Mouse (Mus musculus) liver, embryonic 12.5 days (tissue): Measurements from ENCODE around the gene Gpc1. TPM values are rescaled to one million over a fixed set of nuclear protein-coding genes. Genes with fewer than 3 reads are reported as not detected.

Experiments used
- ATAC-seq: fragments of 200-750 bp; cut with Nextera tagmentation; 2 replicates; pipeline ENCODE4 v1.8.0; 2017; ENCODE audit warnings: moderate number of reproducible peaks, mild to moderate bottlenecking, moderate library complexity
- H3K27ac ChIP-seq: fragments of 300-500 bp; sonication (generic); 2 replicates; pipeline ENCODE4 v1.5.1; 2016; ENCODE audit warnings: mild to moderate bottlenecking
- H3K27me3 ChIP-seq: fragments of 300-500 bp; sonication (generic); replicated peaks from 2 replicates; pipeline ENCODE4 v1.6.1; 2016; ENCODE audit warnings: mild to moderate bottlenecking, moderate library complexity
- H3K36me3 ChIP-seq: fragments of 300-500 bp; sonication (generic); 2 replicates; pipeline ENCODE4 v1.6.1; 2016; ENCODE audit warnings: mild to moderate bottlenecking, moderate library complexity
- H3K4me1 ChIP-seq: fragments of 300-500 bp; sonication (generic); 2 replicates; pipeline ENCODE4 v1.6.1; 2016
- H3K4me2 ChIP-seq: fragments of 300-500 bp; sonication (generic); 2 replicates; pipeline ENCODE4 v1.6.1; 2016; ENCODE audit warnings: mild to moderate bottlenecking, moderate library complexity
- H3K4me3 ChIP-seq: fragments of 300-500 bp; sonication (generic); 2 replicates; pipeline ENCODE4 v1.5.1; 2016; ENCODE audit warnings: mild to moderate bottlenecking, moderate library complexity
- H3K9ac ChIP-seq: fragments of 300-500 bp; sonication (generic); 2 replicates; pipeline ENCODE4 v1.6.1; 2016; ENCODE audit warnings: mild to moderate bottlenecking, moderate library complexity
- H3K9me3 ChIP-seq: fragments of 300-500 bp; sonication (generic); replicated peaks from 2 replicates; pipeline ENCODE4 v1.6.1; 2016; ENCODE audit warnings: mild to moderate bottlenecking, moderate library complexity
- WGBS: fragments of 180-500 bp; shearing (Covaris S2); methylation state at CpG from one replicate; pipeline ENCODE4 v1.1.7; 2016; ENCODE audit not compliant: insufficient replicate concordance; 5-methylcytosine and 5-hydroxymethylcytosine counted together
- polyA plus RNA-seq: library from polyadenylated mRNA; unstranded; fragments of >200 nt; fragmentation: Nextera tagmentation; extraction: Ambion mirVana; gene quantifications from 2 replicates; pipeline ENCODE4 v1.2.1, GENCODE M21; 2016

Gene Gpc1
- polyA plus RNA-seq, 1 experiment from 2014 or later: 5.5 TPM

- Histone ChIP-seq H3K4me3 (no peak overlapping the region), H3K4me1 (no peaks in the 10 kb centered on the region), H3K27ac (no peak overlapping the region), H3K4me2 (no peak overlapping the region), H3K27me3 (peaks cover 8% of the 10 kb centered on the region; the same call in 1 of the 2 replicates), H3K36me3 (no peaks in the 10 kb centered on the region), H3K9ac (no peak overlapping the region), H3K9me3 (no peaks in the 10 kb centered on the region)
- no peak for ATAC-seq
- WGBS: 60% methylated on average over 7 of the region's 7 CpGs
Measured at GRCm38 (mm10) chr1:92839211-92839610, 7.8 kb downstream of the Gpc1 start.

GRCm38 (mm10) chr1:92840231-92840890 is 8.9 kb downstream of the Gpc1 start:
- 66% methylated on average over 8 of the region's 8 CpGs for WGBS
- no peak overlapping the region for H3K4me2 ChIP-seq
- H3K4me3 ChIP-seq: no peak overlapping the region
- no peaks in the 10 kb centered on the region for H3K4me1 ChIP-seq
- no peak for ATAC-seq
- H3K27ac ChIP-seq: no peak overlapping the region
- H3K9me3 ChIP-seq: no peaks in the 10 kb centered on the region
- H3K27me3 ChIP-seq: 0 out of 2 replicates have a peak, but pooled peaks cover 2% of the 10 kb centered on the region
- H3K9ac ChIP-seq: no peak overlapping the region
- H3K36me3 ChIP-seq: no peaks in the 10 kb centered on the region

GRCm38 (mm10) chr1:92841427-92841826 is 10.0 kb downstream of the Gpc1 start:
- Histone ChIP-seq H3K9me3 (no peaks in the 10 kb centered on the region), H3K36me3 (no peaks in the 10 kb centered on the region), H3K27me3 (no peaks in the 10 kb centered on the region; the same call in 1 of the 2 replicates), H3K4me2 (no peak overlapping the region), H3K27ac (no peak overlapping the region), H3K4me1 (no peaks in the 10 kb centered on the region), H3K4me3 (no peak overlapping the region), H3K9ac (no peak overlapping the region)
- ATAC-seq: no peak
- WGBS: 45% methylated on average over 3 of the region's 3 CpGs

- Histone ChIP-seq H3K27ac (no peak overlapping the region), H3K27me3 (peaks cover 40% of the 10 kb centered on the region)
Measured at GRCm38 (mm10) chr1:92845889-92846288, 14.4 kb downstream of the Gpc1 start.

GRCm38 (mm10) chr1:92847873-92848839 is 16.7 kb downstream of the Gpc1 start:
- Histone ChIP-seq H3K27ac (no peak overlapping the region), H3K9ac (no peak overlapping the region), H3K9me3 (no peaks in the 10 kb centered on the region), H3K36me3 (no peaks in the 10 kb centered on the region), H3K4me3 (no peak overlapping the region; the same call in 1 of the 2 replicates), H3K4me1 (0 out of 2 replicates have a peak, but pooled peaks cover 22% of the 10 kb centered on the region), H3K27me3 (peaks cover 41% of the 10 kb centered on the region), H3K4me2 (peak overlapping the region; percentile 47)
- 8% methylated on average over 41 of the region's 41 CpGs for whole genome bisulfite sequencing
- no peak for ATAC-seq

More at GRCm38 (mm10) chr1:92845889-92846288, 14.4 kb downstream of the Gpc1 start:
- no peak for ATAC-seq
- 0 out of 2 replicates have a peak, but pooled peaks cover 22% of the 10 kb centered on the region for H3K4me1 ChIP-seq
- H3K9me3 ChIP-seq: no peaks in the 10 kb centered on the region
- no peak overlapping the region for H3K9ac ChIP-seq
- H3K4me3 ChIP-seq: no peak overlapping the region
- no peak overlapping the region for H3K4me2 ChIP-seq
- WGBS: 49% methylated on average over 7 of the region's 7 CpGs
- no peaks in the 10 kb centered on the region for H3K36me3 ChIP-seq

- Histone ChIP-seq H3K4me2 (no peak overlapping the region), H3K27ac (no peak overlapping the region), H3K4me1 (0 out of 2 replicates have a peak, but pooled peaks cover 22% of the 10 kb centered on the region), H3K9me3 (no peaks in the 10 kb centered on the region), H3K9ac (no peak overlapping the region), H3K27me3 (peaks cover 41% of the 10 kb centered on the region), H3K36me3 (no peaks in the 10 kb centered on the region), H3K4me3 (no peak overlapping the region)
- ATAC-seq: no peak
- 35% methylated on average over 2 of the region's 2 CpGs for WGBS
Measured at GRCm38 (mm10) chr1:92849491-92849890, 18.0 kb downstream of the Gpc1 start.

- Histone ChIP-seq H3K27me3 (peaks cover 41% of the 10 kb centered on the region), H3K36me3 (no peaks in the 10 kb centered on the region), H3K4me1 (0 out of 2 replicates have a peak, but pooled peaks cover 22% of the 10 kb centered on the region), H3K27ac (no peak overlapping the region), H3K4me3 (no peak overlapping the region), H3K9ac (no peak overlapping the region), H3K9me3 (no peaks in the 10 kb centered on the region), H3K4me2 (no peak overlapping the region)
- WGBS: 36% methylated on average over 13 of the region's 13 CpGs
- no peak for ATAC-seq
Measured at GRCm38 (mm10) chr1:92849938-92850574, 18.6 kb downstream of the Gpc1 start.

GRCm38 (mm10) chr1:92852450-92852849 is 21.0 kb downstream of the Gpc1 start:
- H3K9ac ChIP-seq: no peak overlapping the region
- ATAC-seq: no peak
- H3K36me3 ChIP-seq: 0 out of 2 replicates have a peak, but pooled peaks cover under 1% of the 10 kb centered on the region
- H3K9me3 ChIP-seq: no peaks in the 10 kb centered on the region
- H3K27ac ChIP-seq: no peak overlapping the region
- WGBS: 76% methylated on average over 2 of the region's 2 CpGs
- 0 out of 2 replicates have a peak, but pooled peaks cover 22% of the 10 kb centered on the region for H3K4me1 ChIP-seq
- H3K4me2 ChIP-seq: no peak overlapping the region
- H3K27me3 ChIP-seq: peaks cover 33% of the 10 kb centered on the region
- no peak overlapping the region for H3K4me3 ChIP-seq

- Histone ChIP-seq H3K4me1 (no peaks in the 10 kb centered on the region), H3K9me3 (no peaks in the 10 kb centered on the region), H3K36me3 (0 out of 2 replicates have a peak, but pooled peaks cover 3% of the 10 kb centered on the region), H3K9ac (no peak overlapping the region), H3K4me3 (no peak overlapping the region), H3K27me3 (0 out of 2 replicates have a peak, but pooled peaks cover 4% of the 10 kb centered on the region), H3K4me2 (no peak overlapping the region), H3K27ac (no peak overlapping the region)
- 63% methylated on average over 6 of the region's 6 CpGs for WGBS
- ATAC-seq: no peak
Measured at GRCm38 (mm10) chr1:92861503-92861902, 30.1 kb downstream of the Gpc1 start.

DNA sequence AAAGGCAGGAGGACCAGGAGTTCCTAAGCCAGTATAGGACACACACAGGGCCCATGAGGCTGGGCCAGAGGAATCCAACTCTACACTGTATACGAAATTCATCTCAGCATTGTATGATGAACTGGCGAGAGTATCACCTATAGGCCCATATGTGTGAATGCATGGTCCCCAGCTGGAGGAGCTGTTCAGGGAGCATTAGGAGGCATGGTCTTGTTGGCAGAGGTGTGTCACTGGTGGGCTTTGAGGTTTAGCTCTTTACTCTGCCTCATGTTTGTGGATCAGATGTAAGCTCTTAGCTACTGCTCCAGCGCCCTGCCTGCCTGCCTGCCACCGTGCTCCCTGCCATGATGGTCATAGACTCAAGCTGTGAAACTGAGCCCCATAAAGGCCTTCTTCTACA is 31.8 kb downstream of the Gpc1 start:
- H3K9me3 ChIP-seq: no peaks in the 10 kb centered on the region
- H3K27me3 ChIP-seq: 0 out of 2 replicates have a peak, but pooled peaks cover 4% of the 10 kb centered on the region
- H3K4me2 ChIP-seq: no peak overlapping the region
- no peaks in the 10 kb centered on the region for H3K4me1 ChIP-seq
- WGBS: 64% methylated on average over 4 of the region's 4 CpGs
- H3K9ac ChIP-seq: no peak overlapping the region
- ATAC-seq: no peak
- no peak overlapping the region for H3K4me3 ChIP-seq
- H3K27ac ChIP-seq: no peak overlapping the region
- H3K36me3 ChIP-seq: no peaks in the 10 kb centered on the region

- no peaks in the 10 kb centered on the region for H3K4me1 ChIP-seq
- no peak overlapping the region for H3K4me2 ChIP-seq
- H3K9me3 ChIP-seq: no peaks in the 10 kb centered on the region
- no peak overlapping the region for H3K4me3 ChIP-seq
- H3K36me3 ChIP-seq: no peaks in the 10 kb centered on the region
- no peak for ATAC-seq
- H3K27me3 ChIP-seq: 0 out of 2 replicates have a peak, but pooled peaks cover 4% of the 10 kb centered on the region
- H3K9ac ChIP-seq: no peak overlapping the region
- H3K27ac ChIP-seq: no peak overlapping the region
- 58% methylated on average over 2 of the region's 2 CpGs for WGBS
Measured at GRCm38 (mm10) chr1:92866170-92866569, 34.7 kb downstream of the Gpc1 start.
